Mouse (Mus musculus): ENCODE results near the gene Pigyl. TPM values are rescaled to one million over a fixed set of nuclear protein-coding genes. Genes with fewer than 3 reads are reported as not detected.
"Not testable (repeated sequence)": the region's sequence is repeated elsewhere in the genome, so short reads cannot be mapped to it uniquely, and the experiment has no call there.

Gene Pigyl
- polyA plus RNA-seq, 1 experiment from 2014 or later = 78.8 TPM

DNA sequence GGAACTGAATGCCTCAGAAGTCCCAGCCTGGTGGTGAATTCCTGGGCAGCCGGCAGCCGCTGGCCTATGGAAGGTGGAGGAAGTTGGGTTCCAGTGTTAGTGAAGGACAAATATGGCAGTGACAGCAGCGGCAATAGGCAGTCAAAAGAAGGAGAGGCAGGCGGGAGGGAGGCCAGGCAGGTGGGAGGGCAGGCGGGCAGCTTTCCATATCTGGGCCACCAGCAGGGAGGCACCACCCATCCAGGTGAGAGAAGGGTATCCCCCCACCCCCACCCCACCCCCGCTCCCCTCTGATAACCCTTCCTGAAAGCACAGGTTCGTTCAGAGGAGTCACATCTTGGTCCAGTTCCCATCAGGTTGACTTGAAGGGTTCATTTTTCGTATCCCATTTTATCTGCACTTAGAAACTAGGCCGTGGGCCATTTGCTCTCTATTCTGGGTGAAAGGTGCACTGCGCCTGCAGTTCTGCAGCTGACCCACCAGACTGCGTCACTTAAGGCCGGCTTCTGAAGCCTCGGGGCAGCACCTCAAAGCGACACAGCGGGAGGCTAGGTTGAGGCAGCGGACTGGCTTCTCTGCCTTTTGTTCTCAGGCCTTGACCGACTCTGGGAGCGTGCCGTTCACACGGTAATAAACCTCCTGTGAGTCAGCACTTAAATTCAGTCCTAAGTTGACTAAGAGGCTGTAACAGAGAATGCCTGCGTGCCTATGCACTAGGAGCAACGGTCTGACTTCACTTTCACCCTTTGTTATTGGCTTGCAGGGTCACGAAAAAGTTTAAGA lies 19.7 kb upstream of the Pigyl start:
- 0 out of 2 replicates have a peak overlapping the region, but pooled peaks have one; percentile 13 for H3K9ac ChIP-seq (replicated peaks; ENCODE audit: low read depth, low read length)
- no peaks in the 10 kb centered on the region for H3K4me1 ChIP-seq (replicated peaks; ENCODE audit: control insufficient read depth, insufficient read depth, low read length)
- ATAC-seq = no peak
- no peak overlapping the region for H3K4me3 ChIP-seq (replicated peaks; ENCODE audit: low read length)
- WGBS = 10% methylated on average over 22 of the region's 23 CpGs
- peaks cover 5% of the 10 kb centered on the region for H3K27me3 ChIP-seq (replicated peaks; ENCODE audit: control insufficient read depth, insufficient read depth, low read length)
- H3K27ac ChIP-seq (ENCODE audit: low read length) = no peak overlapping the region
- H3K9me3 ChIP-seq (ENCODE audit: control insufficient read depth, low read length) = no peaks in the 10 kb centered on the region
- H3K4me2 ChIP-seq (ENCODE audit: low read length) = no peak overlapping the region
- no peaks in the 10 kb centered on the region for H3K36me3 ChIP-seq (ENCODE audit: control insufficient read depth, insufficient read depth)

GRCm38 (mm10) chr9:22138480-22138879 lies 18.2 kb upstream of the Pigyl start:
- no peaks in the 10 kb centered on the region for H3K27me3 ChIP-seq (replicated peaks; ENCODE audit: control insufficient read depth, insufficient read depth, low read length)
- H3K4me1 ChIP-seq (replicated peaks; ENCODE audit: control insufficient read depth, insufficient read depth, low read length) = no peaks in the 10 kb centered on the region
- no peaks in the 10 kb centered on the region for H3K36me3 ChIP-seq (ENCODE audit: control insufficient read depth, insufficient read depth)
- no peak overlapping the region for H3K9ac ChIP-seq (replicated peaks; ENCODE audit: low read depth, low read length)
- WGBS = 14% methylated on average over 2 of the region's 2 CpGs
- ATAC-seq = no peak
- no peak overlapping the region for H3K4me2 ChIP-seq (ENCODE audit: low read length)
- H3K9me3 ChIP-seq (ENCODE audit: control insufficient read depth, low read length) = no peaks in the 10 kb centered on the region
- no peak overlapping the region for H3K4me3 ChIP-seq (replicated peaks; ENCODE audit: low read length)
- no peak overlapping the region for H3K27ac ChIP-seq (ENCODE audit: low read length)

DNA sequence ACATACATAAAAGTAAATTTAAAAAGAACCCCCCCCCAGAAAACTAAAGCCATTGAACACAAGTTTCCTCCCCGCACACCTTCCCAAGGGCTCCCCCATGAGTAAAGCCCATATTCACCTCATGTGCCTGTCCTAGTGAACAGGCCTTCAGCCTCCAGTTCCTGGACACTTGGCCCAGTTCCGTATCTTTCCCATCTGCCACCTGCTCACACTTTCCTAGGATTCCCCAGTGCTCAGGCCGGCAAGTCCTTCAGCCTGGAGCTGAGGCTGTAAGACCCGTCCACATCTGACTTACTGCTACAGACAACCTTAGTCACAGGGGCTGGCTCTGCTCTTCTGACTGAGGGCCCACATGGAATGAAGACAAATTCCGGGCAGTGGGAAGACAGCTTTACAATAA lies 16.9 kb upstream of the Pigyl start:
- H3K27me3 ChIP-seq (replicated peaks; ENCODE audit: control insufficient read depth, insufficient read depth, low read length) = no peaks in the 10 kb centered on the region
- 88% methylated on average over 5 of the region's 5 CpGs for WGBS

DNA sequence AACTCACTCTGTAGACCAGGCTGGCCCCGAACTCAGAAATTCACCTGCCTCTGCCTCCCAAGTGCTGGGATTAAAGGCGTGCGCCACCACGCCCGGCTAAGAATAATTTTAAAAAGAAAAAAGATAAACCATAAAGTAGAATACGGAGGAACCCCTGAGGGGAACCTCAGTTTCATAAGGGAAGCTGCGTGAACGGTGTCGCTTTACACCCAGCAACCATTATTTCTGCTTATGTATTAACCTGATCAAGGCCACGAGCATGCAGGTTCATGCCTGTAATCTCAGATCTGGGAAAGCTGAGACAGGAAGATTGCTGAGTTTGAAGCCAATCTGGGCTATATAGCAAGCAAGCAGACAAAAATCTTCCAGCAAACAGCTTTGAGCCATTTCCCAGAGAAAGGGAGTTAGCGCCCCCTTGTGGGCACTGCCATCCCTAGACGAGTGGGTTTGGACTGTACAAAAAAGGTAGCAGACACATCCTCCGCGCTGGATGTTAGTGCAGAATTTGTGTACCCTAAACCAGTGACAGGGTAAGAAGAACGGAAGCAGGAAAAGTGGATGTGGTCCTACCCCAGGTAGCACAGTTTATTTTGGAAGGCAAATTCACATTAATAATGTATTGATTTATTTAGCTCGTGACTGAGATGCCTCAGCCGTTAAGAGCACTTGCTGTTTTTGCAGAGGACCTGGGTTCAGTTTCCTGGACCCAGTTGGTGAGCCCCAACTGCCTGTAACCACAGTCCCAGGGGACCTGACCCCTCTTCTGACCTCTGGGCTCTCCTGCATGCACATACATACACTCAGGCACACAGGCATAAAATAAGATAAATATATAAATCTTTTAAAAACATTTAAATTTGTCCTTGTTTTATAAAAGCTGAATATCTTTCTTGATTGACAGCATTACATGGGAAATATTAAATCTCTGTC lies 13.3 kb upstream of the Pigyl start:
- no peaks in the 10 kb centered on the region for H3K4me1 ChIP-seq (replicated peaks; ENCODE audit: control insufficient read depth, insufficient read depth, low read length)
- H3K27ac ChIP-seq (ENCODE audit: low read length) = no peak overlapping the region
- no peak overlapping the region for H3K4me2 ChIP-seq (ENCODE audit: low read length)
- no peaks in the 10 kb centered on the region for H3K9me3 ChIP-seq (ENCODE audit: control insufficient read depth, low read length)
- H3K36me3 ChIP-seq (ENCODE audit: control insufficient read depth, insufficient read depth) = no peaks in the 10 kb centered on the region
- no peak overlapping the region for H3K9ac ChIP-seq (replicated peaks; ENCODE audit: low read depth, low read length)
- no peak overlapping the region for H3K4me3 ChIP-seq (replicated peaks; ENCODE audit: low read length)
- WGBS = 52% methylated on average over 17 of the region's 17 CpGs
- no peaks in the 10 kb centered on the region for H3K27me3 ChIP-seq (replicated peaks; ENCODE audit: control insufficient read depth, insufficient read depth, low read length)
- ATAC-seq = peak; percentile 67

More for the DNA sequence above, 16.9 kb upstream of the Pigyl start:
- Histone ChIP-seq H3K4me2 (ENCODE audit: low read length) (no peak overlapping the region), H3K9me3 (ENCODE audit: control insufficient read depth, low read length) (no peaks in the 10 kb centered on the region), H3K4me3 (replicated peaks; ENCODE audit: low read length) (no peak overlapping the region), H3K4me1 (replicated peaks; ENCODE audit: control insufficient read depth, insufficient read depth, low read length) (no peaks in the 10 kb centered on the region), H3K9ac (replicated peaks; ENCODE audit: low read depth, low read length) (no peak overlapping the region), H3K27ac (ENCODE audit: low read length) (no peak overlapping the region), H3K36me3 (ENCODE audit: control insufficient read depth, insufficient read depth) (no peaks in the 10 kb centered on the region)
- no peak for ATAC-seq

- 91% methylated on average over 6 of the region's 8 CpGs for WGBS
- H3K27me3 ChIP-seq (replicated peaks; ENCODE audit: control insufficient read depth, insufficient read depth, low read length) = no peaks in the 10 kb centered on the region
- no peak overlapping the region for H3K4me3 ChIP-seq (replicated peaks; ENCODE audit: low read length)
- H3K4me2 ChIP-seq (ENCODE audit: low read length) = no peak overlapping the region
- H3K36me3 ChIP-seq (ENCODE audit: control insufficient read depth, insufficient read depth) = no peaks in the 10 kb centered on the region
- ATAC-seq = no peak
- H3K9ac ChIP-seq (replicated peaks; ENCODE audit: low read depth, low read length) = no peak overlapping the region
- H3K27ac ChIP-seq (ENCODE audit: low read length) = no peak overlapping the region
- H3K4me1 ChIP-seq (replicated peaks; ENCODE audit: control insufficient read depth, insufficient read depth, low read length) = no peaks in the 10 kb centered on the region
- no peaks in the 10 kb centered on the region for H3K9me3 ChIP-seq (ENCODE audit: control insufficient read depth, low read length)
These were observed 12.2 kb upstream of the Pigyl start for GRCm38 (mm10) chr9:22144304-22144965.

GRCm38 (mm10) chr9:22149426-22150248 lies 7.0 kb upstream of the Pigyl start:
- no peaks in the 10 kb centered on the region for H3K36me3 ChIP-seq (ENCODE audit: control insufficient read depth, insufficient read depth)
- no peak overlapping the region for H3K4me3 ChIP-seq (replicated peaks; ENCODE audit: low read length)
- no peak overlapping the region for H3K27ac ChIP-seq (ENCODE audit: low read length)
- H3K4me2 ChIP-seq (ENCODE audit: low read length) = no peak overlapping the region
- H3K27me3 ChIP-seq (replicated peaks; ENCODE audit: control insufficient read depth, insufficient read depth, low read length) = no peaks in the 10 kb centered on the region
- no peaks in the 10 kb centered on the region for H3K9me3 ChIP-seq (ENCODE audit: control insufficient read depth, low read length)
- H3K9ac ChIP-seq (replicated peaks; ENCODE audit: low read depth, low read length) = no peak overlapping the region
- no peak for ATAC-seq
- 85% methylated on average over 20 of the region's 20 CpGs for WGBS
- no peaks in the 10 kb centered on the region for H3K4me1 ChIP-seq (replicated peaks; ENCODE audit: control insufficient read depth, insufficient read depth, low read length)

DNA sequence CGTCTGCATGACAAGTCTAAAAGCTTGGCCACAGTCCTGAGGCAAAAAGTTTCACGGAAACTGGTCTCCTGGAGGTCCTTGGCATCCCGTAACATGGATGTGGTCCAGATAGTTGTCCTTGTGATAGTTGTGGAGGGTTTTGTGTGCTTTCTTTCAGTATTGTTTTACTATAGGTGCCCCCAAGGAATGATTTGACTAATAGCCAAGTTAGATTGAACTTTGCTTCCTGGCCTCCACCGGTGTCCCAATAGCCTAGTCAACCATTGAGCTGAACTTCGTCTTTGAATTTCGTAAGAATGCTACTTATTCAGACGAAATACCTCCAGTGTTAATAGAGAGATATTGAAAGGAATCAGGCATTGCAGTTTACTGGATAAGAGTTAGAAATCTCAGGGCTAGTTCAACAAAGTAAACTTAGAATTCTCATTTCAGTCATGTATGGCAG lies 6.4 kb upstream of the Pigyl start:
- not testable (repeated sequence) for H3K9ac ChIP-seq (replicated peaks; ENCODE audit: low read depth, low read length); H3K4me3 ChIP-seq (replicated peaks; ENCODE audit: low read length); H3K36me3 ChIP-seq (ENCODE audit: control insufficient read depth, insufficient read depth); H3K9me3 ChIP-seq (ENCODE audit: control insufficient read depth, low read length); H3K4me2 ChIP-seq (ENCODE audit: low read length); H3K27me3 ChIP-seq (replicated peaks; ENCODE audit: control insufficient read depth, insufficient read depth, low read length); H3K27ac ChIP-seq (ENCODE audit: low read length); ATAC-seq; H3K4me1 ChIP-seq (replicated peaks; ENCODE audit: control insufficient read depth, insufficient read depth, low read length)
- WGBS = 88% methylated on average over 7 of the region's 7 CpGs

GRCm38 (mm10) chr9:22150946-22151345 lies 5.7 kb upstream of the Pigyl start:
- Histone ChIP-seq H3K9me3 (ENCODE audit: control insufficient read depth, low read length) (no peaks in the 10 kb centered on the region), H3K36me3 (ENCODE audit: control insufficient read depth, insufficient read depth) (no peaks in the 10 kb centered on the region), H3K4me2 (ENCODE audit: low read length) (no peak overlapping the region), H3K4me3 (replicated peaks; ENCODE audit: low read length) (no peak overlapping the region), H3K9ac (replicated peaks; ENCODE audit: low read depth, low read length) (no peak overlapping the region), H3K4me1 (replicated peaks; ENCODE audit: control insufficient read depth, insufficient read depth, low read length) (peaks cover 2% of the 10 kb centered on the region; the same call in 1 of the 2 replicates), H3K27ac (ENCODE audit: low read length) (no peak overlapping the region), H3K27me3 (replicated peaks; ENCODE audit: control insufficient read depth, insufficient read depth, low read length) (no peaks in the 10 kb centered on the region)
- WGBS = 87% methylated on average over 2 of the region's 2 CpGs
- ATAC-seq = no peak

All from forebrain, embryonic 16.5 days (tissue).